Mouse (Mus musculus): ENCODE measurements around the gene D430019H16Rik.

Gene D430019H16Rik

DNA sequence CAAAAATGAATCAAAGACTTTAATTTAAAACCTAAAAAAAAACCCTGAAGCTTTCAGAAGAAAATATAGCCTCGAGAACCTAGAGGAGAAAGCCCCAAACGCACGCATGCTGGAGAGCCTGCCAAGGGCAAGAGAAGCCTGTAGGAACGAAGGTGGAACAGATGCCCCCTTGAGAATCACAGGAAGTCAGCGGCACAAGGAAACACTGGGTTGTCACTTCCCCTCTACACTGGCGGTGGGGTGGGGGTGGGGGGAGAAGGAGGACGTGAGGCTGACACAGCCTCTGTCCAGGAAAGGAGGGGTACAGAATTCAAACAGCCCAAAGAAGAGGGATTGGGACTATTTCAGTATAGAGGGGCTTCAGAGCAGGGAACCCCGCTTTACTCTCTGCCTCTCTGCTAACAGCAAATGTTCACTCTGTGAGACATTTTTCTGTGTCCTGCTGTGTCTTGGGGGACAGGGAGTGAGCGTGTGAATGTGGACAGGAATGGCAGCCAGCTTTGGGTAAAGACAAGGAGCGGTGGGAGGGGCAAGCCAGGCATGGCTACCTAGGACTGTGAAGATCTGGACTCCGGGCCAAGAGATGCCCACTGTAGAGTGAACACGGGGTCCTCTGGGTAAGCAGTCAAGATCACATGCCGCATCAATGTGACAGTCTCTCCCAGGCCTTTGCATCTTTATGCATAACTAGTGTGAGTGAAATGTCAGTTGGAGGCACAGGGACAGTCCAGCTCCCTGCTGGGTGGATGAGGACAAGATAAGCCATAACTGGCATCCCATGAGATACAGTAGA, 82.5 kb downstream of the D430019H16Rik start:
- DNase-seq (ENCODE audit: extremely low spot score, low read depth, low spot score), result no peak

DNA sequence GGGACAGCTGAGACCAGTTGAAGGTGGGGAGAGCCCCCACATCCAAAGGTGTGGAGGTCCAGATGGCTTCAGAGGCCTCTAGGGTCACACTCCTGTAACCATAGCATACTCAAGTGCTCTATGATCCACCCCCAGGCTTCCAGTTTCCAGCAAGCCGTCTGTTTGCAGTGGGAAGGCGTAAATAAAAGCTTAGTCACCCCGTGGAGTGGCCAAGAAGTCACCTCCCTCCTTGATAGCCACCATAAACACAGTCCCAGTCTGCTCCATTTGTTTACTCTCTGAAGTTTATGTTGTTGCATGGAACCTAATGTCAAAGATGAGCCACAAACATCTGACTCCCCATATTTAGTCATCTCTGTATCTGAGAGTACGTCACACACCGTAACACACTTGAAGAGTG, 83.5 kb downstream of the D430019H16Rik start:
- DNase-seq (ENCODE audit: extremely low spot score, low read depth, low spot score), result no peak

- no peak for DNase-seq (ENCODE audit: extremely low spot score, low read depth, low spot score)
Observed at GRCm38 (mm10) chr12:105539649-105540048, 86.0 kb downstream of the D430019H16Rik start.

- DNase-seq (ENCODE audit: extremely low spot score, low read depth, low spot score), result no peak
Observed at GRCm38 (mm10) chr12:105541590-105542402, 88.1 kb downstream of the D430019H16Rik start.

- no peak for DNase-seq (ENCODE audit: extremely low spot score, low read depth, low spot score)
Observed at GRCm38 (mm10) chr12:105542513-105542912, 88.9 kb downstream of the D430019H16Rik start.

All from hindlimb bud, embryonic 11.5 days (tissue).